Mouse (Mus musculus) thymus, adult 18-20 months (tissue): Measurements from ENCODE around the gene Daam1.

Experiments used
- DNase-seq, 2 experiments: peaks; one replicate each; pipeline ENCODE4 v3.0.0; 2022; ENCODE audit warnings: mixed read lengths in 2 of 2

The Daam1 gene

GRCm38 (mm10) chr12:71830607-71831257, at the start of gene Daam1:
Gene Daam1, plus strand, starts transcription at chr12:71831078.
- peak; percentile 85 to 91 for DNase-seq

GRCm38 (mm10) chr12:71781220-71781619, 49.7 kb upstream of the Daam1 start:
- DNase-seq: no peak

- DNase-seq: no peak
These were observed 46.9 kb upstream of the Daam1 start for GRCm38 (mm10) chr12:71783970-71784369.

DNA sequence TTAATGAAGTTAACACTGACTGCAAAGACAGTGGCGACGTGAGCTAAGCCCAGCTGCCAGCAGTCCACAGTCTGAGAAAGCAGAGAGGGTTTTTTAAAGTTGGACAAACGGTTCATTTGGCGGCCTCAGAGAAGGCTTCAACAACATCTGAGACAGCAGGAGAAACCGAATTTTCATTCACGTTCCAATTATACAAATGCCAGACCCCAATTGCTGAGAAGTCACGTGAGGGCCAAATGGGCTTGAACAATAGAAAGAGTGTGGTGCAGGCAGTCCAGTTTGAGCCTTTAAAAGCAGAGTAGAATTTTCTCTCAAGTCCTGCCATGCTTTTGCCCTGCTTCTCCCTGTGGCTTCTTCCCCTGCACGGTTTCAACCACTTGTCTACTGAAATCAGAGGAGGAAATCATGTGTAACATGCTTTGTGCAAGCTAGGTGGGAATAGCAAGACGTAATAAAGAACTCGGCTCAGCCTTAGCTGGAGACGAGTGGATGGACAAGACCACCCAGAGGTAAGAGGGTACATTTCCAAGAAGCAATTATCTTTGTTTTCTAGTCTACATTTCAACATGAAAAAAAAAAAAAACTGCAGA, 46.1 kb upstream of the Daam1 start:
- DNase-seq: no peak

GRCm38 (mm10) chr12:71786521-71786920, 44.4 kb upstream of the Daam1 start:
- DNase-seq: no peak

GRCm38 (mm10) chr12:71788791-71789190, 42.1 kb upstream of the Daam1 start:
- no peak for DNase-seq

- no peak for DNase-seq
These were observed 40.3 kb upstream of the Daam1 start for GRCm38 (mm10) chr12:71790581-71790980.

DNA sequence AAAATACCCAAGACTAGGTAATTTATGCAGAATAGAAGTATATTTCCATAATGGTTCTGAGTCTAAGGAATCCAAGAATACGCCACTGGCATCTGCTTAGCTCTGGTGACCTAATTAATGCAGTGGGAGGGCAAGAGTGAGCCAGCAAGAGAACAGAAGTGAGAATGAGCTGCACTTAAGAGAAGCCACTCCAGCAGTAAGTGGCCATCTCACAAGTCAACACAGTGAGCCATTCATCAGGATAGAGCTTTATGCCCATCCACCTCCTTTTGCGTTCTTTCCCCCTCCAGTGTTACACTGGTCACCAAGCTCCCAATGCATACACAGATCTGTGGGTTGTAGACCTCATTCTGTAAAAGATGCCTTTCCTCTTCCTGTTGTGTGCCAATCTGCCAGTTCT, 37.8 kb upstream of the Daam1 start:
- DNase-seq: no peak

DNA sequence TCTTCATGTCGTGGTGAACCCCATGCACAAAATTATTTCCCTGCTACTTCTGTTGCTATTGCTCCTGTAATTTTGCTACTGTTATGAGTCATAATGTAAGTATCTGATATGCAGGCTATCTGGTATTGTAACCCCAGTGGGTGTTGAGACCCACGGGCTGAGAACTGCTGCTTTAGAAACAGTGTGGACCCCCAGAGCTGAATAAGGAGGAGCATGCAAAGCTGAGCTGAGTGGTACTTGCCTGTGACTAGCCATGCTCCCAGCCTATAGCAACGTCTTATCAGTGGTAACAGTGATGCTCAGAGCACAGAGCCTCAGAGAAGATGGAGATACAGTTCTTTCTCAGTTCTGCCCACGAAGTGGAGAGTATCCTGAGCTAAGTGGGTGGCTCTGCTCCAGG, 35.3 kb upstream of the Daam1 start:
- DNase-seq: no peak

DNA sequence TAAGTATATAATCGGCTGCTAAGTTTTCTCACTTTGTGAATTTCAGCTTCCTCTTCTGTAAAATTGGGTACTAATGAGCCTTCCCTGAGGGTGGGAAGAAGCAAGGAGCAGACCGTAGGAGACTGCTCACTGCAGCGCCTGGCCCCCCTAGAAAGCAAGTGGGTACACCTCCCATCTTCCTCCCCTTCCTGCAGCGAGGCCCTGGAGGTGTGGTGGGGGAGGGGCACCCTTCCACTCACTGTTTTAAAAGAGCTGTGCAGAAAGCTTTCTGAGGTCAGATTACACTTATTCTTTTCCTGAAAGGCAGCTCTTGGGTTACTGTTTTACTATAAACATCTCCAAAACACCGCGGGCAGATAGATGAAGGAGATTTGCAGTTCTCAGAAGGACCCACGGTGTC, 34.4 kb upstream of the Daam1 start:
- DNase-seq: no peak

DNA sequence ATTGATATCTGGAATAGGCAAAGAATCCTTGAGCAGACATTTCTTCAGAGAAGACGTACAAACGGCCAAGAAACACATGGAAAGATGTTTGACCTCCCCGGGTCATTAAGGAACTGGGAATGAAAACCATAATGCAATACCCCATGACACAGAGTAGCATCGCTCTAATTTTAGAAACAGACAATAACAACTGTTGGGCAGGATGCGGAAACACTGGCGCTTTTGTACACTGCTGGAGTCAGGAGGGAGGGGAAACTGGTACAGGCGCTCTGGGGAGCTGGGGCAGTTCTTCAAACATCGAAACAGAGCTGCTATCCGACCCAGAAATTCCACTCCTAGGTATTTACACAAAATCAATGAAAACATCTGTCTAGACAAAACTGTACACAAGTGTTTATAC, 23.6 kb upstream of the Daam1 start:
- DNase-seq: no peak

- DNase-seq: no peak
These were observed 22.2 kb upstream of the Daam1 start for GRCm38 (mm10) chr12:71808631-71809030.

- no peak for DNase-seq
These were observed 21.3 kb upstream of the Daam1 start for GRCm38 (mm10) chr12:71809550-71809949.

DNA sequence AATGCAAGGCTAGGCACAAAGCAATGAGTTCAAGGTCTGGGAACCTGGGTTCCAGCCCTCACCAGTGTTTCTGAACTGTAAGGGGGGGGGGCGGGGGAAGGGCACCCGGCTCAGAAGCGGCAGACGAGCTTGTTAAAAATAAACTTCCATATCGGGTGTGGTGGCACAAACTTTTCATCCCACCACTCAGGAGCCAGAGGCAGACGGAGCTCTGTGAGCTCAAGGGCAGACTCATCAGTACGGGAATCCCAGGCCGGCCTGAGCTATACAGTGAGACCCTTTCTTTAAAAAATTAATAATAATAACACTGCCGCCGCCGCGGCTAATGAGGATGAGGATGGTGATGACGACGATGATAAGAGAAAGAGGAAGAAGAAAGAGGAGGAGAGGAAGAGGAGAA, 18.3 kb upstream of the Daam1 start:
- DNase-seq: no peak

DNA sequence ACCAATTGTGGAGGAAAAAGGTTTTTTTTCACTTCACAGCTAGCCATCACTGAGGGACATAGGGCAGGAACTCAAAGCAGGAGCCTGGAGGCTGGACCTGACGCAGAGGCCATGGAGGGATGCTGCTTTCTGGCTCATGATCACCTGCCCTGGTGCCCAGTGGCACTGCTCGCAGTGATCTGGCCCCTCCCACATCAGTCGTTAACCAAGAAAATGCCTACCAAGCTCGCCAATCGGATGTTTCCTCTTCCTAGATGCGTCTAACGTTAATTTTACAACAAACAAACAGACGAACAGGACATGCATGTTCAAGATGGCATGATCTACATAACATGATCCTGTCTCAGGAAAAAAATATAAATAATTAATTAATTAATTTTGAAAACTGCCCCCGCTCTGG, 17.6 kb upstream of the Daam1 start:
- no peak for DNase-seq

GRCm38 (mm10) chr12:71813761-71814160, 17.1 kb upstream of the Daam1 start:
- no peak for DNase-seq

- DNase-seq: no peak
These were observed 10.8 kb upstream of the Daam1 start for GRCm38 (mm10) chr12:71820094-71820493.

GRCm38 (mm10) chr12:71821272-71821671, 9.6 kb upstream of the Daam1 start:
- no peak for DNase-seq

DNA sequence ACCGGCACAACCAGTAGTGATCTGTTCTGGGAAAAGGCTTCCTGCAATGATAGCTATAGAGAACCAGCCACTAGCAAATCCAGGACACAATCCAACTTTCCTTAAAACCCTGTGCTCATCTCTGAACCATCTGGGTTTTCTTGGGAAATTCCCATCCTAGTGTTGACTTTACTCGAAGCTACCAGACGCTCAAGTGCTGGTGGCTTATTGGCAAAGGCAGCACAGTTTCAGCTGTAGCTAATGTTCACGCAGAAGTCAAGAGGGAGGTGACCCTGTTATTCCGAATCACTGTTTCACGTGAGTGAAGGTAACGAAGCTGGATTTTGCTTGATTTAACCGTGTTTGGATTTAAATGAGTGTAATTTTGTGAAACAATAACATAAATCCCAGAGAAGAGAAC, 9.1 kb upstream of the Daam1 start:
- no peak for DNase-seq

DNA sequence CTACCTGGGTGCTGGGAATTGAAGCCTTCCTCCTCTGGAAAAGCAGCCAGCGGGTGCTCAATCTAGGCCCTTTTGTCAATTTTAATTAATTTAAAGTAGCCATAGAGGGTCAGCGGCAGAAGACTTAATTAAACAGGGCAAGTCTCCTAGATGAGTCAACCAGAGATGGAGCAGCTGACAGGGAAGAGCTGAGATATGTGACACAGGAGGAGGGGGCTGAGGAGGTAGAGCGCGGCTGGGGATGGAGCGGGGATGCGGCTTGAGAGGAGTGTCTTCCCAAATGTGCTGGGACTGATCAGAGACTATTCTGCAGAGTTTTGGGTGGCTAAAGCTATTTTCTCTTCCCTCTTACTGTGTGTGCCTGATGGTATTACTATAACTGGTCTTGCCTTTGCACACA, 6.0 kb upstream of the Daam1 start:
- DNase-seq: no peak

DNA sequence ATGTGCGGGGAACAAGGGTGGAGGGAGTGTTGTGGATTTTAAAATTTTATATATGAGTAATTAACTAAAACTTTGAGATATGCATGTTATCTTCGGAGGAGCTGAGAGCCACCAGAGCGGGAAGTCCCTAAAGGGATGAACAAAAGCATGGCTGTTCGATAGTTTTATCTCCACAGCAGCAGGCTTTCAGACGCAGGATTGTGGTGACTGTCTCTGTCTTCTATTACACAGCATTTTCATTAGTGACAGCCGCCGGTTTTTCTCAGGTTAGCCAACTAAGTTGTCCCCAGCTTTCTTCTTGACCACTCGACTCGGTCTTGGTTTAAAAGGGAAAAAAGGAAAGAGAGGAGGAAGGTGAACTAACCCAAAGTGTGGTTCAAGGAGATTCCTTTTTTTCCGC, 739 bp upstream of the Daam1 start:
- DNase-seq: no peak

GRCm38 (mm10) chr12:71831258-71832087, 595 bp downstream of the Daam1 start:
- peak; percentile 11 to 16 for DNase-seq

DNA sequence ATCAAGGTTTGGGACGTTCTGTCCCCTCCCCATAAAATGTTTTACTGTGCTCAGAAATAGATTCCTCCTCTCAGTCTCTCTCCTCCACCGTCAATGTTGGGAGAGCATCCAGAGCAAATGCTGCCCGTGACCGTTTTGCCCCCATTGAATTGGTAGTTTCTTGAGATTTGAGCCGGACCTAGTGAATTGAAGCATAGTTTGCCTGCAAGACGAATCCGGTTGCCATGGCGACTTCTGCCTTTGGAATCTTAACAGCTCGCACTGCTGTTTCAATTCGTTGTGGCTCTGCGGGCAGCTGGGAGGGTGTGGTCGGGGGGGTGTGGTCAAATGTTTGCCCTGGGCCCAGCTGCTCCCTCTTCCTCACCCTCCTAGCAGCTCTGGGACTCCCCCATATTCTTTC, 1.3 kb downstream of the Daam1 start:
- DNase-seq: peak in 1 of 2 experiments; percentile 4

DNA sequence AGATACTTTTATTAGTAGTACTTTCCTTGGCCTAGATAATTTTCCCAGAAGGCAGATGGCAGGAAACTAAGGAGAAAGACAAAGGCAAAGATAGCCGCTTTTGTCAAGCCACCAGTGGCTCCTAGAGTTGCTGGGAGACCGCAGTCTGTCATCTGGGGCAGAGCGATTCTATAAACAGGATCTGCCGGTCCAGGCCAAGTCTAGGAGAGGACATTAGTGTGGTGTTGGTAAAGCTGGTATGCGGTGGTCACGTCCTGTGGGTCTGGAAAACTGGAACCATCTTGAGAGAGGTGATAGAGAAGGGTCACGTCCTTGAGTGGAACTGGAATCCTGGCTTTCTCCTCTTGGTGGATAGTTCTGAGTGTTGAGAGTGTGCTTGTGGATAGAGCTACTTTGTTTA, 3.2 kb downstream of the Daam1 start:
- no peak for DNase-seq
